Mouse (Mus musculus) urinary bladder, adult 2 months (tissue): ENCODE data around the gene Khsrp. TPM values are rescaled to one million over a fixed set of nuclear protein-coding genes. Genes with fewer than 3 reads are reported as not detected.

Source experiments
- DNase-seq: peaks from one replicate; pipeline ENCODE4 v3.0.0; 2022; ENCODE audit warnings: low spot score
- polyA plus RNA-seq: library from polyadenylated mRNA; depleted of rRNA; stranded (reverse); fragments of >200 nt; gene quantifications from 2 replicates; pipeline ENCODE4 v1.2.3, GENCODE M21; 2012

Khsrp gene
- polyA plus RNA-seq, 1 experiment: 54.9 TPM

DNA sequence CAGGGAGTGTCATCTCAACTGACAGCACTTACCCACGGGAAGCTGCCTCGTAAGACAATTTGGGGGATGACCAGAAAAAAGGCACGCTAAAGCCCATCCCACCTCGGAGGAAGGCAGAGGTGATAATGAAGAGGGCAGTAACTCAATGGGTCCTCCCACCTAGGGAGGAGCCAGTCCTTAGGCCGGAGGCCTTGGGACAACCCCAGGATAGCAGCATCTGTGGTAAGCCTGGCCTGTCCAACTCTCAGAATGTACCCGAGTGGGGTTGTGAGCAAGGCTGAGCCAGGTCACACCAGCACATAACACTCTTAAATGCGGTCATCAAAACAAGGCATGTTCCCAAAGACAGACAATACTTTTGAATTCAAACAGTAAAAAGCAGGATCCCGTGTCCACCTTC is 1.6 kb downstream of the Khsrp start:
- no peak for DNase-seq

DNA sequence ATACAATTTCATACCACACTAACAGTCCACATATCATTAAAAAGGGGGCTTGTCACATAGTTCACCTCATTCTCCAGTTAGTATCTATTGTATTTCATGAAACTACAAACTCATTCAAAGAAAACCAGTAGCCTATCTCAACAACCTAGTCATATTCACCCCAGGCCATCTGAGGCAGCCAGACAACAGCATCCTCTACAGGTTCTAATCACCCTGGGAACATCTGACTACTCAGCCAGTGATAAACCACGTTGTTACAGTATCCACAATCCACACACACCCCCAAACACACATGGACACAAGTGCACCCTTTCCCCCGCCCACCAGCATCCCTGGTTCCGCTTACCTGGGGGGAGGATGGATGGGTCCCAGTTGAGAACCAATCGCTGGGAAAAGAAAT is 3.9 kb downstream of the Khsrp start:
- no peak for DNase-seq

DNA sequence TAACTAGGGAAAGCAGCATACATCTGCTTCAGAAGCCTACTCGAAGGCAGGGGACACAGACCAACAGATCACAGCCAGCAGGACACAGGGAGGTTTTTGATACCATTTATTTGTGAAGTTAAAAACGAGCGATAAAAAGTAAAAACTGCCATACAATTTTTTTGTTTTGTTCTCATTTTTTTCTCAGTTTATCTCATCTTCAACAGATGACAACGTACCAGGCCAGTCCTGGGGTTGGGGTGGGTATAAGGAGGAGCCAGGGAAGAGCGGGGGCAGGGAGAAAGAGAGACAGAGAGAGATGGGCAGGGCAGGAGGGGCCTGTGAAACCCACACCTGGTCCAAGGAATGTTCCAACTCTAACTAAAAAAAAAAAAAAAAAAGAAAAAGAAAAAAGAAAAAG is 10.4 kb downstream of the Khsrp start:
- DNase-seq: no peak

DNA sequence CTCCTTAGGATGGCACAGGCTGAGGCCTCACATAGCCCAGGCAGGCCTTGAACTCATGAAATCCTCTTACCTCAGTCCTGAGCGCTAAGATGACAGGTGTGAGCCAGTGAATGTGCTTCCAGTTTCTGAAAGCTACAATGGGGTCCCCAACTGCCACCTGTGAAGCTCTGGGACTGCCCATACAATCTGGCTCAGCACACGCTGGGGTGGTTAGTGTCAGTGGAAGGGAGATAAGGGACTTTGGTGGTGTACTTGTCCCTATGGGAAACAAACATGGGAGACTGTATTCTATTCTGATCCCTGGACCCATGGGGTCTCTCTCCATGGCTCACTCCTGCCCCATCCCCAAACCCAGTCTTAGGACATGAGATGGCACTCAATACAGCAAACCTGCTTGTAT is 11.6 kb downstream of the Khsrp start:
- DNase-seq: no peak

DNA sequence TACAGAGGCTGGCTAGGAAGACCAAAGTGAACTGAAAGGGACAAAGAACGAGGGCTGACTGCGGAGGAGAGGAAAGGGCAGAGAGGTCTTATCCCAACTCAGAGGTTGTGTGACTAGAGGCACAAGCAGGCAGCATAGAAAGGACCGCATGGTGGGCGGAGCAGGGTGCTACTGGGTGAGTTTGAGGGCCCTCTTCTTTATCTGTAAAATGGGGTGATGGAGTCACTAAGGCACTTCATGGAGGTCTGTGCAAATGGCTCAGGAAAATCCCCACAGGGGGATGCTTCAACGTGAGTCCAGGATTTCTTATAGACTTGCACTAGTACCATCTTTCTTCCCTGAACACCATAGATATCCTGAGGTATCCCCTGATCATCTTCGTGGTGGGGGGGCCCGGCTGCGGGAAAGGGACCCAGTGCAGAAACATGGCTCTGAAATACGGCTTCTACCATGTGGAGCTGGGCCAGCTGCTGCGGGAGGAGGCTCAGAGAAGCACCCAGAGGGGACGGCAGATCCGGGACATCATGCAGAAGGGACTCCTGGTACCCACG is 19.0 kb downstream of the Khsrp start:
- no peak for DNase-seq

DNA sequence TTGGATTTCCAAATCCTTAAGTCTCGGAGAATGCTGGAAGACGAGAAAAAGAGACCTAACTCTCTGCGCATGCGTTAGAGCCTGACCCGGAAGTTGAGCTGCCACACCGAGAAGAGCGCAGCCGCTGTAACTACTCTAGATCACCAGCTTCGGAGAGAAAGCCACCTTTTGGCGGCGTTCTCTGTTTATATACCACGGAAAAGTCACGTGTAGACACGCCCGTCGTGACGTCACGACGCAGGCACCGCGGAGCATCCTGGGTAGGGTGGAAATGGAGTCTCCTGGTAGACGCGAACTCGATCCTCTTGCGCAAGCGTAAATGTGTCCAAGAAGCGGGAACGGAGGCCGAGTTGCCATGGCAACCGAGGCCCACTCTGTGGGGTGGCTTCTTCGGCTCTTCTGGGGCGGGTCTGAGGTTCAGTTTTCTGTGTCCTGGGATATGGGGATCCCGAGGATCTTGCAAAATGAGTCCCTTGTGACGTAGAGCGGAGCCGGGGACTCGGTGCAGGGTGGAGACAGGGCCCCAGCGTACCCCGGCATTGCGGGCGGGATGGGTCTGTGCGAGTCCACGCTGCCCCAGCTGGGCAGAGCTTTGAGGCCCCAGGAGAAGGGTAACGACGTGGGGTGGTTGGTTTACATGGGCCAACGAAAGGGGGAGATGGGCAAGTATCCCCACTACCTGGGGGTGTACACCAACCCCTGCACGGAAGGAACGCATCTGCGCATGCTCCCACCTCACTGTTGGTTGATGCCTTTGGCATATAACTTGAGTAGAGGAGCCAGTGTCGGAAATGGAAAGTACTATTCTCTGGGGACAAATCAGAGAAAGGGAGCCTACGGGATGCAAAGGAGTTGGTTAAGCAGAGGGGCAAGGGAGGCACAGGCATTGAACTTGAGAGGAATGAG is 19.8 kb downstream of the Khsrp start, which contains the start of the genes Gtf2f1 and Gm17949:
Gene Gtf2f1 (minus strand): TSS at position 53 of the 906 bp plus-strand sequence.
Gene Gm17949 (plus strand): TSS at position 234 of the 906 bp plus-strand sequence.
- DNase-seq: peak; percentile 82

DNA sequence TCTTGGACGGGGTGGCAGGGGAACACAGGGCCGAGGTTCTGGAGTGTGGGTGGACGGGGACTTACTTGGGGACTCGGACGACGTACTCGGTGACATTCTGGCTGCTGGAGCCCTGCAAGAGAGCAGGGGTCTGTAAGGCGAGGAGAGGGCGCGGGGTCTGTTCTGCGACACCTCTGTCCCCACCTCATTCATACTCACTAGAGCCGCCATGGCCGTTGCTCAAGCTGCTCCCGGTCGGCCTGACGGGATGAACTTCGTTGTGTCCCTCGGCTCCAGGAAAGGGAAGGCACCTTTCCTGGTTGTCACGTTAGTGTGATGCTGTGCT is 20.4 kb downstream of the Khsrp start:
- DNase-seq: no peak

DNA sequence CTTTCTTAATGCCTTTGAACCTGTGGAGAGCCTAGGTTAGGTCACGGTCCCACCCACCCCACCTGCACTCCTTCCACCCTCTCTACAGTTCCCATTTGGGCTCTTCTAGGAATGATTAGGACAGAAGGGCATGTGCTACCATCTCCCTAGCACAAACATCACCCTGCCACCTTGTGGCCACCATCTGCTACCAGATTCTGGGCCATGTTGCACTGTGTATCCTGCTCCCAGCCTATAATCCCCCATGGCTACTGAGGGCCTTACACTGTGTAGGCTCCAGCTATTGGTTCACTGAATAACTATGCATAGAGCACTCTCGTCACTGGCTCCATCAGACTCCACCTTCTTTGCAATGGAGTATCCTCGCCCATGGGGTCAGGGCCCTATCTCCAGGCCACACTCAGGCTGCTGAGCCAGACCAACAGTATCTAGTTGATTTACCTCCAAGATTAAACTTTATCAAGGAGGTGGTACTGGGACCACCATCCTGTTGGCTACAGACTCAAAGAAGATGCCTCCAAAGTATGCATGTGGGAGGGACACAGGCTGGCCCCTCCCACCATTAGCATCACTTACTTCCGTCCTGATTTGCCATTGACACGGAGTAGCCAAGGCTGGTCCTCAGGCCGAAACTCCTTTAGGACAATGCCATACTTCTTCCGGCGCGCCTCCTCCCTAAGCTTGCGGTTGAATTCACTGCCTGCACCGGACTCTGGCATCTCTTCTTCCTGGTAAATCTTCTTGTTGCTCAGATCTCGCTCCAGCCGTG is 24.0 kb downstream of the Khsrp start:
- DNase-seq: no peak

DNA sequence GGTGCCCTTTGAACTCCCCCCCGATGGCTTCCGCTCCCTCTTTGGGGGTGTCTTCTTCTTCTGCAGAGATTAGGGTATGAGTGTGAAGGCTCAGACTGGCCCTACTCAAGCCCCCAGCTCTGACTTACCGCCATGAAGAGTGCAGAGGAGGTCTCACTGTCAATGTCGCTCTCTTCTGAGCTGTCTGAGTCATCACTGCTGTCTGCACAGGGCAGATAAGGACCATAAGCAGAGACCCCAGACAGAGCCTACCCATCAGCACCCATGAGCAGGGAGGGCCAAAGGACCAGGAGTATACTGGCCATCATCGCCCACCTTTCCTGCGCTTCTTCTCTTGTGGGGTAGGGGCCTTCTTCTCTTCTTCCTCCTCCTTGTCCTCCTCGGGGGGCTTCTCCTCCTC is 27.3 kb downstream of the Khsrp start:
- DNase-seq: no peak

DNA sequence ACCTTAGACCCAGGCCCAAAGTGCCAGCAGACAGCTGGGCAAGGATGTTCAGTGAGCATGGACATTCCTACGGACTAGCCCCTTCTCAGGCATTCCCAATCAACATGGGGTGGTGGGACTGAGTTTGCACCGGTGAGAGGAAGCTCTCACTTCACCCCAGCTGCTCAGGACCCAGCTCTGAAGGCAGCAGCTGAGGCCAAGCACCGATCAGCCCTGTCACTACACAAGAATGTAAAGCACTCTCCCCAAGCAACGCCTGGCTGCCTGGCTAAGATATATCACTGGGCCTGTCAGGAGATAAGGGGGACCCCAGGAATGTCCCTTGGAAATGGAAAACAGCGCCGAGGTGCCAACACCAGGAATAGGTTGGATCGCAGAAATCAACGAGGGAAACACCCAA is 30.1 kb downstream of the Khsrp start:
- no peak for DNase-seq

DNA sequence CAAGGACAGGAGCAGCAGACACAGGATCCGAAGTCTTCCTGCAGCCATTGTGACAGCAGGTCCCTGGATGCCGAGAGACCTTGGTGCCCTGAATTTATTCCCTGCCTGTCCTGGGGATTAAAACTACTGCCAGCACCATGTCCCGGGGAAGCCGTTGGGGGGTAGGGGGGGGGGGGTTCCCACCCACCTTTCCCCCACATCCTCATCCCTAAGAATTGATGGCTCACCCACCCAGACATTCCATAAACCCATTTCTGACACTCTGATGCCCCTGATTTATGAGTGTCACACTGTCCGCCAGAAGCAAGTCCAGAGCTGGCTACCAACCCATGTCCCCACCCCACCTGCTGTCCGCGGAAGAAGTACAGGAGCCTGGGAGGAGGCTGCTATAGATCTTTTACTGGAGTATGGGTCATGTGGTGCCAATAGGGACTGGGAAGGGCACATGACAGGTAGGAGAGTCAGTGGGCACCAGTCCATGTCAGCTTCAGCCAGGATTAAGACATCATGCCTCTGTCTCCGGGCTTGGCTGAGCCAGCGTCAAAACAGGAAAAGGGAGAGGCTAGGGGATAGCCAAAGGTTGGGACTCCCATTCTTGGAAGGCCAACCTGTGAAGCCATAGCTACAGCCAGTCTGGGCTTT is 31.2 kb downstream of the Khsrp start, which contains the start of gene Pspn:
Gene Pspn (minus strand): TSS at position 51 of the 642 bp plus-strand sequence.
- DNase-seq: no peak

DNA sequence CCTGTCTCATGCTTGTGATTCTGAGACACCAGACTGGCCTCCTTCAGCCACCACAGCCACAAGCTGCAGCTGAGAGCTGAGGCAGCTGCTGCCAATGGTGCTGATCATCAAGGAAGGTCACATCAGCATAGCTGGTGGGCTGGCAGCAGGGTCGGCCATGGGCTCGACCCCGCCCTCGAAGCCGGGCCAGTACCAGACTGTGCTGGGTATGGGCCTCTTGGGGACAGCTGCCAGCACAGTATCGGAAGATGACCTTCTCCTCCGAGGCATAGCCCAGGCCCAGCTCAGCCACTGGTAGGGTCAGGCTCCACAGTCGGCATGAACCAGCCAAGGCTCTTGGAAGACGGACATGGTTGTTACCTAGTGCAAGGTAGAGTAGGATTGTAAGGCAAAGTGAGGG is 31.9 kb downstream of the Khsrp start:
- no peak for DNase-seq

DNA sequence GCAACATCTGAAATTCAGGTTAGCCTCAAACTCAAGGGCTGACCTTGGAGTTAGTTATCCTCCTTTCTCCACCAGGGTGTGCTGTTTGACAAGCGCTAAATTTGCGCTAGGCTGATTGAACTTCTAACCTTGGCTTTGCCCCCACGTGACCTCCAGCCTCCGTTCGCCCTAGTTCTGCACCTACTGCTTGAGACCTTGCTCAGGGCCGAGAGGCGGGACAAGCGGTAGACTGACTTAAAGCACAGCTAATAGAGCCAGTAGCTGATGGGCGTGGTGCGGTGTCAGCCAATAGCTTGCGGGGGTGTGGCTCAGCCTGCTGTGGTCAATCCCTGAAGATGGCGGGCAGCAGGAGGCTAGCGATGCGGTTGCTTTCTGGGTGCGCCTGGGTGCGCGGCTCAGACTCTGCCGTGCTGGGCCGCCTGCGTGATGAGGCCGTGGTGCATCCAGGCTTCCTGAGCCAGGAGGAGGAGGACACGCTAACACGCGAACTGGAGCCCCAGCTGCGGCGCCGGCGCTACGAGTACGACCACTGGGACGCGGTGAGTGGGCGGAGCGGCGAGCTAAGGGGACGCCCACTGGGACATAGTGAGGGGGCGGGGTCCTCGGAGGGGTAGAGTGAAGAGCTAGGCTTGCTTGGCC is 34.2 kb downstream of the Khsrp start, which contains the start of gene Alkbh7:
Gene Alkbh7 (plus strand): TSS at position 311 of the 639 bp plus-strand sequence.
- peak; percentile 78 for DNase-seq

DNA sequence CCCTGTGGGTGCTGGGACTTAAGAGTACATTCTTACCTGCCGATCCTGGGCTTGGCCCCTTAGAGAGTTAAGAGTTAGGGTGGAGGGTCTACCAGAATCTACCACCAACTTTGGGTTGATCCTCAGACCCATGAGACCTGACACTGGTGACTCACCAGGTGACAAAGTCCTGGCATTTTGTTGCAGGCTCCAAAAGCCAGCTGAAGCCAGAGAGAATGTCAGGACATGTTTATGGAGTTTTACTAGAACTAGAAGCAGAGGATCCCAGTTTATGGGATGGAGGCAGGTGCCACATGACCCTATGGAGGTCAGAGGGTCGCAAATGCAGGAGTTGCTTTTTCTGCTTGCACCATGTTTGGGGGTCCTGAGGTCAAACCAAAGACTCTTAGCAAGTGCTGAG is 34.8 kb downstream of the Khsrp start:
- no peak for DNase-seq

DNA sequence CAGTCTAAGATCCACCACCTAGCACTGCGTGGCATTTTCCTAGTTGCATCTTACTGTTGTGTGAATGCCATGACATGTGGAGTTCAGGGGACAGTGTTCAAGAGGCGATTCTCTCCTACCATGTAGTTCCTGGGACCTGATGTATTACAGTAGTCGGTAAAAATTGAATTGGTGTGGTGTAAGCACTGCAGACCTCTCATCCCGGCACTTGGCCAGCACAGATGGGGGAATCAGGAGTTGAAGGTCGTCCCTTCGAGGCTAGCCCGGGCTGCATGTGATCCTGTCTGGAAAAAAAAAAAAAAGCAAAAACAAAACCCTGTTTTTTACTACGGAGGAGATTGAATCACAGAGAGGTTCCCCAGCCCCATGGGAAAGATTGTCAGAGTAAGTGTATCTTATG is 36.3 kb downstream of the Khsrp start:
- no peak for DNase-seq

DNA sequence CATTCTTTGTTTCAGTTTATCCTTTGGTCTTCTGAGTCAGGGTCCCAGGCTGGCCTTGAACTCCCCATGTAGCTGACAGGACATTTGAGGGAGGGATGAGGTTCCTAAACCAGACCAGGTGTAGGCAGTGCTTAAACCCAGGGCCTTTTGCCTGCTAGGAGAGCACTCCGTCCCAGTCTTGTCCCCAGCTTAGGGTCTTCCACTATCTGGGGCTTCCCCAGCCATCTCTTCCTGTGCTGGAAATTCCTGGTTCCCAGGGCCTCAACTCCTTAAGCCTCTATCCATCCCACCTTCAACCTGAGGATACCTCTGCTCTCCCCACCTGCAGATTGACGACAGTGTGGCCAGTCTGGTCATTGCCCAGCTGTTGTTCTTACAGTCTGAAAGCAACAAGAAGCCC is 40.4 kb downstream of the Khsrp start:
- DNase-seq: peak; percentile 11

DNA sequence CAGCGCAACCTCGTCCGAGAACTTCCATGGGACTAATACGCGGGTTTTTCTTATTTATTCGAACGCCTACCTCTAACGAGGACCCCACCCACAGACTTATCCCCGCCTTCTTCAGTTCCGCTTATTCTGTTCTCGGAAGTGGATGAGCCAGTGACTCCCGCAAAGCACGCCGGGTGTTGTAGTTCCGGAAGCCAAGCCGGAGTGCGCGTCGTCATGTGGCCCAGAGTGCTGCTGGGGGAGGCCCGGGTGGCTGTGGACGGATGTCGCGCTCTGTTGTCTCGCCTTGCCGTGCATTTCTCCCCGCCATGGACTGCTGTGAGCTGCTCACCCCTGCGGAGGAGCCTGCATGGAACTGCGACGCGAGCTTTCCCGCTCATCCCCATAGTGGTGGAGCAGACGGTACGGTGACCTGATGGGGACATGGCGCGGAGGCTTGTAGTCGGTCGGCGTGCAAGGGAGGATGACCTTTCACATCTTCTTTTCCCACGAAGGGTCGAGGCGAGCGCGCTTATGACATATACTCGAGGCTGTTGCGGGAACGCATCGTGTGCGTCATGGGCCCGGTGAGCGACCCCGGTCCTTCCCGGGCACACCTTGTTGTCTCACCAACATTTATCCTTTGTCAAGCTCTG is 41.1 kb downstream of the Khsrp start, which contains the start of gene Clpp:
Gene Clpp (plus strand): TSS at position 191 of the 632 bp plus-strand sequence.
- DNase-seq: peak; percentile 75

DNA sequence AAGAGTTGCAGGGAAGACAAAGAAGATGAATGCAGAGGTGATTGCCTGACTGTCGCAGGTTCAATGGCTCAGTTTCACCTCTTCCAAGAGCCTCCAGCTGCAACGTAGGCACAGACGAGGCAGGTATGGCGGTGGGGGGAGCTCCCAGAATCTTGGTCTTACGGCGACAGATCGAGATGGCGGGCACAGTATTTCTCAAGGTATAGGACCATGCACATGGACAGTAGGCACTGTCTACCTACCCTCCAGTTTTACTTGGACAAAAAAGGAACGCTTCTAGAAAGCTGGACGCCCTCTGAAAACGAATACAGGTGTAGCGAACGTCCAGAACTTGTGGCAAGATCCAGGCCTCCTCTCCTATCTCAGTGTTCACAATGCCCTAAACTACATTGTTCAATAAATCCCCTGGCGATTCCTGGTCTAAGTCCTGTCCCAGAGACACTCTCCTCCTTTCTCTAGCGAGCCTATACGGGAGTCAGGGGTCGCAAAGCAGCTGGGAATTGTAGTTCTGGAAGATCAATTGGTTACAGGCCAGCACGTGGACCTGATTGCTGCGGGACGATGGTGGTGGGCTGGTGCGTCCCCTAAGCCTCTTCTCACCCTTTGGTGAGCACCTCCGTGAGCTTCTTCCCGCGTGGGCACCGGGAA is 41.7 kb downstream of the Khsrp start:
- DNase-seq: peak; percentile 22

DNA sequence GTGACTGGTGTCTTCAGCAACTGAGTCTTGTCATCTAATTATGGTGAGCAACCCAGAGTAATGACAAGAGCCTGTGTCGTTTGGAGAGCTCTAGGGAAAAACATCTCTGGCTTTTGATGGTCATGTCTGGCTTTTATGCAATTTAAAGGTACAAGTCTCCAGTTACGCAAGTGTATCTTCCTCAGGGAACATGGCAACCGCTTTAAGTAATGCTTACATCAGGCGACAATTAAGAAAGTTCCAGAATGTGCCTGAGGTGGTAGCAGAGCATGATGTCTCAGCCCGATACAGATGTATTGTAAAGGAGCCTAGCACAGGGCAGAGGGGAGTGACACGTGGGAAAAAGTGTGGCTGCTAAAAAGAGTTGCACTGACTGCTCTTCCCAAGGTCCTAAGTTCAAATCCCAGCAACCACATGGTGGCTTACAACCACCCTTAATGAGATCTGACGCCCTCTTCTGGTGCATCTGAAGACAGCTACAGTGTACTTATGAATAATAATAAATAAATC is 42.3 kb downstream of the Khsrp start:
- DNase-seq: peak; percentile 11

DNA sequence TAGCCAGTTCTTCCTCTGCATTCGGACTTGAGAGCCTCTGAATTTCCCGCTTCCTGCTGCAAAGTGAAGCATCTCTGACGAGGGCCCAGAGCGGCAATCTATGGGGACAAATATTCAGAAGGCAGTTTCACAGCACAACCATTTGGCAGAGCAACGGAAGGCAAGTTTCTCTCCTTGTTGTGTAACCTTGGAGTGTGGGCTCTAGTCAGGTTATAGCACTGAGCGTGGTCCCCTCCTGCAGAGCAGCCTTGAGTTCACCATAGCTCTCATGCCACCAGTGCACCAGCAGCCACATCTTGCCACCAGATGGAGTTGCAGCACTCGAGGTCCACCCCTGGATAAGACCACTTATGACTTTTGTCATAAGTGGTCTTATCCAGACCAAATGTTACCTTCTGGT is 42.9 kb downstream of the Khsrp start:
- DNase-seq: peak; percentile 9
